Mouse (Mus musculus) liver, postnatal 0 days (tissue): ENCODE data around the gene Arhgef3.

Experiments used
- CTCF ChIP-seq: sonication (generic); IDR thresholded peaks from 2 replicates; pipeline ENCODE4 v1.5.1; 2016; ENCODE audit warnings: antibody characterized with exemption, low read depth
- EP300 ChIP-seq: IDR thresholded peaks from 2 replicates; pipeline ENCODE4 v1.6.1; 2016; ENCODE audit warnings: antibody characterized with exemption, low read depth, mild to moderate bottlenecking

- TF ChIP-seq CTCF = peak; percentile 15; the same call in 1 of the 2 replicates
- no peak for TF ChIP-seq EP300
Observed at GRCm38 (mm10) chr14:27196980-27197379, 82.3 kb downstream of the Arhgef3 start.
